Mouse (Mus musculus): Measurements from ENCODE around the gene Arhgap25. TPM values are rescaled to one million over a fixed set of nuclear protein-coding genes. Genes with fewer than 3 reads are reported as not detected.
"Not testable (repeated sequence)": the region's sequence is repeated elsewhere in the genome, so short reads cannot be mapped to it uniquely, and the experiment has no call there.

Arhgap25 gene
- total RNA-seq (2021) = 1 to 10 TPM; 4.4 to 4.6 TPM
- long read RNA-seq, experiment 1, partial matches to known transcripts = 4 of 8 reads
- long read RNA-seq, experiment 1, other reads (novel, unspliced or antisense) = 2 of 8 reads
- long read RNA-seq, experiment 2, transcript Arhgap25-202 (11 exons, 2,493 nt) = major isoform, 7 of 8 reads
- long read RNA-seq, experiment 2, partial matches to known transcripts = 0 of 8 reads
- long read RNA-seq, experiment 2, other reads (novel, unspliced or antisense) = 1 of 8 reads

DNA sequence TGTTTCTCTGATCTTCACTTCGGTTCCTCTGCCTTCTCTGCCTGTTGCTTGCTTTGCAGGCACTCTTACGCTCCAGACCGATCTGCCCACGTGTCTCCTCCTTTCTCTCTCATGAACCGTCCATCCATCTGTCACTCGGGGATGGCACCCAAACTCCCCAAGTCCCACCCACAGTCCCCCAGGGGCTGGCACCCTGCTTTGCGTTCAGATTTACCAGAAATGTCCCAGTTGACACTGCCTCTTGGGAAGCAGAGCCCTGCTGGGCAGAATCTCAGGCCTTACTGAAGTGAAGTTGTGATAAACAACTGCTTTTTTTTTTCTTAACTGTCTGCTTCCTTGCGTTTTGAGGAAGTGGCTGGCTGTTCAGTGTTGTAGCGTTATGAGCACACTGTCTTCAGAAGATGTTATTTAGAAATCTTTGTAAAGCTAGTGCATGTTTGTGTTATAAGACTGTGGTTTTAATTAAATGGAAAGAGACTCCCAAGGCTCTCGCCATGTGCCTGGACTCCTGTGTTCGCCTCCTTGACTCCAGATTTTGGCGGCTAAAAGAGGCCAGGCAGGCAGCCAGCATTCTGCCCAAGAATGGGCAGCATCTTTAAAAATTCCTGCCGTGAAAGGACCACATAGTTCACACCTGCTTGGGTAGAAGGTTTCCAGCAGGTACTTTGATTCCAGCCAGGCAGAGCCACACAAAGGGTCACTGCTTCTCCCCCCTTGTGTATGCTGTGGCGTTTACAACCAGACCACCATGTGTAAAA is at the start of gene Arhgap25:
Gene Arhgap25 (minus strand): TSS at position 307 of the 758 bp plus-strand sequence.
- no peak for DNase-seq (ENCODE audit: low spot score in 2 of 2)

- DNase-seq (ENCODE audit: low spot score in 2 of 2) = peak in 1 of 2 experiments; percentile 65
These were observed 49.4 kb upstream of the Arhgap25 start for GRCm38 (mm10) chr6:87582456-87582855.

- DNase-seq (ENCODE audit: low spot score in 2 of 2) = no peak
These were observed 48.5 kb upstream of the Arhgap25 start for GRCm38 (mm10) chr6:87581581-87581980.

DNA sequence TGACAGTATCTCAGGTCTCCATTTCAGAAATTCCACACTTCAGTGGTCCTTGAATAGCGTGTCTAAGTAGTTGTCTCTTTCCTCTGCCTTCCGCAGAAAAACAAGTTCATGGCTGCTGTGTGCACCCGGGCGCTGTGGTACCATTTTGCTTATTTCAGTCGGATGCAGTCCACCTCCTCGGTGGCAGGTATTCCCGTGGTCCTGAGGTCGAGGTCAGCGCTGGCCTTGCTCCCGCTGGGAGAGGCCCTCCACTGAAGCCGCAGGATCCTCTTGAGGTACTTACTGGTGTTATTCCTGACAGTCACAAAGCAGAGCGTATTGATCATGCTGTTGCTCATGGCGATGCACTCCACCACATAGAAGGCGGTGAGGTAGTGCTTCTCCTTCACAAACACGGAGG is 48.0 kb upstream of the Arhgap25 start:
- DNase-seq (ENCODE audit: low spot score in 2 of 2) = no peak

DNA sequence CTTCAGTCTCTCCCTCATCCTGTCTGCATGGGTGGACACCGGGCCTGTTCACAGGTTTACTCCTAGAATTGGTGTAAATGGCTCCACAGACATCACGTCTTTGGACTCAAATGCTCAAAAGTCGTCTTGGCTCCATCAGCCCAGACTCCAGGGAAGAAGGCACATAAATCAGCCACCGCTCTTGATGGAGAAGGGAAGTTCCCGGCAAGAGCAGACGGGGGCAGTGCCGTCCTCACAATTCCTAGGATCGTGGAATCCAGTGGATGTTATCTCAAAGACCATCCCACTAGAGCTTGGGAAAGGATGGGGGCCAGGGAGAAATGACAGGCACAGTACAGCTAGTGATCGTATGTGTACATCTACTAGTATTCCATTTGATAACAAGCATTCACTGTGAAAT is 45.2 kb upstream of the Arhgap25 start:
- DNase-seq (ENCODE audit: low spot score in 2 of 2) = no peak

GRCm38 (mm10) chr6:87576648-87577330 is 43.7 kb upstream of the Arhgap25 start:
- DNase-seq (ENCODE audit: low spot score in 2 of 2) = no peak

DNA sequence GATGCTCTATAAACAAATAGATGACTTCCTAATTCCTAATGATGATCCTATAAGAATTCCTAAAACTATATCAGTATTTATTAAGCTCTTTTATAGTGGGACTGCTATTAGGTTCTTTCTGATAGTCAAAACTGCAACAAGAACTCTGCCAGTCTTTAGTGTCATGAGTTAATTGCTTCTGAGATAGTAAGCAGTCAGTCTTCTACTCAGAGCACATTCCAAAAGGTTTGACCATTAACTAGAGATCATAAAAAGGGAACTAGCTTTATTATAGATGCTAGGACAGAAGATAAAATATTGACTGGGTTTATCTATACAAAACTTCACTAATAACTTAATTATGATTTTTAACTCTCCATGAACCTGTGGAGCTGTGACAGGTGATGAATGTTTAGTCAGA is 38.8 kb upstream of the Arhgap25 start:
- DNase-seq (ENCODE audit: low spot score in 2 of 2) = not testable (repeated sequence)

DNA sequence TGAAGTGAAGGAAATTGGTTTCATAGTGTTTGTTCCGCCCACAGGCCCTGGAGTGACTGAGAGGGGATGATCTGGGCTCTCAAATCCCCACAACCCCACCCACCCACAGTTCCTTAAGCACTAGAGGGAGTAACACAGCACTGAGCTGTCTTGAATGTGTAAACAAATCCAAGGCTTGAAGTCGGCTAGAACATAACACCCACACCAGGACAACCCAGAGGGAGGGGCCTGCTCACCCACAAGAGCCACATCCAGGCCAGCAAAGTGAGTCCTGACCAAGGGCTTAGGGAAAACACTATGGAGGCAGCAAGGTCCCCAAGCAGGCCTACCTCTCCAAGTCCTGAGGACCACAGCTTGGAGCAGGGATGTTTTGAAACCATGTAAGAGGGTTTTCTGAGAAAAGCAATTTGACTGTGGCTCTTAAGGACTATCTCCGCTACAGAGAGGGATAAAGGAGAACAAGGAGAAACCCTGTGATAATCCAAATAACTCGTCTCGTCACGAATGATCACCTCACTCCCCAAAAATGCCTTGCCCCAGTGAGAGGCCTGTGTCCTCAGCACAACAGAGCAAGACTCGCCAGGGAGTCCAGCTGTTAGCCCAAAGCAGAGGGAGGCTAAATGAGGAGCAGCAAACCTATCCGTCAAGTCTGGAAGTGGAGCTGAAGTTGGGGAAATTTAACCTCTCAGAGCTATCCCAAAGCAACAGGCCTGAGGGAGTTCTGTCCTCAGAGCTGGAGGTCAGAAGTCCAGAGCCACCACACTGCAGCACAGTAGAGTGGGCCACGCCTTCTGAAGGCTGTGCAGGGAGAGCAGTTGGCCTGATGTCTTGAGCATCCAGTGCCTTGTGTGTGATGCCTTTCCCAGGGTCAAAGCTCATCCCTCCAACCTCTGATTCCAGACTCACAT is 34.9 kb upstream of the Arhgap25 start:
- DNase-seq (ENCODE audit: low spot score in 2 of 2) = no peak

DNA sequence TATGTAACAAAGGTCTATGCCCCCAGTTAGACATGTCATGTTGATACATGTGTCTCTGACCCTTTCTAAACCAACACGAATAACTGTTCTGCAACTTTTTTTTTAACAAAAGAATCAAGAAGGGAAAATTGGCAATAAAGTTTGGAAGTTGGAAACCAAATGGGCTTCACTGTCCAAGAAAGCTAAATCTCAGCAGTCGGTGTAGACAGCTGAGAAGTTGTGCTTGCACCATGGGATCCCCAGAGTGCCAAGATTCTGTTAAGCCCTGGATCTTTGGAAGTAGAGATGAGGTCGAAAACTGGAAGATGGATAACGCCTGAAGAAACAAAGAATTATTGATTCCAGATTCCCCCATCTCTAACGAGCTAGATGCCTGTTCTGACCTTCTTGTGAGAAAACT is 32.1 kb upstream of the Arhgap25 start:
- peak in 1 of 2 experiments; percentile 44 for DNase-seq (ENCODE audit: low spot score in 2 of 2)

DNA sequence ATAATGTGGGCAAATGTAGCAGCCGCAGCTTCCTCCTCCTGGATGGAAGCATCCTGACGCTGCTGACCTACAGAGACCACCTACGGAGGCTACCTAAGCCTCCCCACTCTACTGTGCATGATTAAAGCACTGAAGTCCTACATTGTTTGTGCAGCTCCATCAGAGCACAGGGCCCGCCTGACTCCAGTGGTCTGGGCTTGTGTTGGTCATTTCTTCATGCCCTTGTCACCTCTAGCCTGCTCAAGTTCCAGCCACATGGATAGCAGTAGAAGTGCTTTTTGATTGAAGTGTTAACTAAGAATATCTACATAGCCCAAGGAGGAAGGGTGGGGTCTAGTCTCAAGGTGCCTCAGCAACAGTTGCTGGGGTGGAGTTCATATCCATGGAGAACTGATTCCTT is 31.3 kb upstream of the Arhgap25 start:
- DNase-seq (ENCODE audit: low spot score in 2 of 2) = no peak

DNA sequence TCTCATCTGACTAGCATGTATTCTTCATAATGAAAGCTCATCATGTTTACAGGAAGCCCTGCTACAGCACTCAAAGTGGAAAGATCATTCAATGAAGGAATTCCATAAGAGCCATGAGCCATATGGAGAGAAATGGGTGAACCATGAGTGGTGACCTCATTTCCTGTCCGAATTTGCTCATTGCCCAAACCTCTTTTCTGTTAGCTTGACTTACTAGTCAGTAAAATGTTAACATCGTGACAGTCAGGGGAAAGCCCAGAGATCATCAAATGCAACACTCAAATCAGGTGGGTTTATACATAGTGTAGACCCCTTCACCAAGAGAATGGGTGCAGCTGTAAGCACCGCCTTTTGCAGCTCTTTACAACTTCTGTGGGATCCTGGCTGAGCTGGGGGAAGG is 20.7 kb upstream of the Arhgap25 start:
- no peak for DNase-seq (ENCODE audit: low spot score in 2 of 2)

DNA sequence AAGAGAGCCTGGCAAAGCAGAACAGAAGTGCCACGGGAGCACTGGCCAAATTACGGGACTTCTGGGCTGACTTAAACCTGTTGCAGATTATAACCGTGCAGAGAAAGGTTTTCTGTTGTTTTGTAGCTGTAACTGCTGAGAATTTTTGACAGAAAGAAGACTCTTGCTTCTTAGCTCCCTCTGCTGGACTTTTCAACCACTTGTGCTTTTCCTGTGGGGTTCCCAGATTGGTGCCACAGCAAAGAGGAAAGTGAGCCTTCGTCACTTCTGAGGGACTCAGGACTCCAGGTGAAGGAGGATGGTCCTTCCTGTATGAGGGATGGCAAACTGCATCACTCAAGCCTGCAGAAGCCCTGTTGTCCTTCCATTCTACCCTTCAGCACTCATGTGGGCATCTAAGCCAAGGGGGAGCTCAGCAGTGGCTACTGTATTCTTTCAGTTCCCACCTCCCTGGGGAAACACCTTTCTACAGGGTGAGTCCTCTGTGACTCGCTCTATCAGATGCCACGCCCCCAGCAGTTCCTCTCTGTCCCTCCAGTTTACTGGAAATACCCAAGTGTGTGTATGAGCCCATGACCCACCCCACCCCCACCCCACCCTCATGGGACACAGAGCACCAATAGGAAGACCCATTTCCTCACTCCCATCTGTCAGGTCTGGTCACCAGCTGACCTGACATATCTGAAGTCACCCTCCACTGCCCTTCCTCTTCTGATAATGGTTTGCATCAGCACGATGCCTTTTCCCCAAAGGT is 19.2 kb upstream of the Arhgap25 start:
- no peak for DNase-seq (ENCODE audit: low spot score in 2 of 2)

DNA sequence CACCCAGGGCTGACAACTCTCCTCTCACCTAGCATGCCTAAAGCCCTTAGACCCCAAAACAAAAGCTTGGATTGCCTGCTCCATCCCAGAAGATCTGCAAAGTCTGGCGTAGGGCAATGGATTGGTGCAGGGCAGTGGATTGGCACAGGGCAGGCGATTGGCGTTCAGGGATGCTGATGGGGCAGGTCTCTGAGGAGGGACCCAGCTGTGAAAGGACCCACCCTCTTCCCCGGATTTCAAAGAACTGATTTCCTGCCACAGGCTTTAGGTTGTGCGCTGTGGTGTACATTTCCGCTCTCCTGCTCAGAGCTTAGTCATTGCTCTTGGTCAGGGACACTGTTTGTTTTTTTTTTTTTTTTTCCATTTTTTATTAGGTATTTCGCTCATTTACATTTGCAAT is 14.8 kb upstream of the Arhgap25 start:
- no peak for DNase-seq (ENCODE audit: low spot score in 2 of 2)

- DNase-seq (ENCODE audit: low spot score in 2 of 2) = no peak
These were observed 14.4 kb upstream of the Arhgap25 start for GRCm38 (mm10) chr6:87547431-87547830.

DNA sequence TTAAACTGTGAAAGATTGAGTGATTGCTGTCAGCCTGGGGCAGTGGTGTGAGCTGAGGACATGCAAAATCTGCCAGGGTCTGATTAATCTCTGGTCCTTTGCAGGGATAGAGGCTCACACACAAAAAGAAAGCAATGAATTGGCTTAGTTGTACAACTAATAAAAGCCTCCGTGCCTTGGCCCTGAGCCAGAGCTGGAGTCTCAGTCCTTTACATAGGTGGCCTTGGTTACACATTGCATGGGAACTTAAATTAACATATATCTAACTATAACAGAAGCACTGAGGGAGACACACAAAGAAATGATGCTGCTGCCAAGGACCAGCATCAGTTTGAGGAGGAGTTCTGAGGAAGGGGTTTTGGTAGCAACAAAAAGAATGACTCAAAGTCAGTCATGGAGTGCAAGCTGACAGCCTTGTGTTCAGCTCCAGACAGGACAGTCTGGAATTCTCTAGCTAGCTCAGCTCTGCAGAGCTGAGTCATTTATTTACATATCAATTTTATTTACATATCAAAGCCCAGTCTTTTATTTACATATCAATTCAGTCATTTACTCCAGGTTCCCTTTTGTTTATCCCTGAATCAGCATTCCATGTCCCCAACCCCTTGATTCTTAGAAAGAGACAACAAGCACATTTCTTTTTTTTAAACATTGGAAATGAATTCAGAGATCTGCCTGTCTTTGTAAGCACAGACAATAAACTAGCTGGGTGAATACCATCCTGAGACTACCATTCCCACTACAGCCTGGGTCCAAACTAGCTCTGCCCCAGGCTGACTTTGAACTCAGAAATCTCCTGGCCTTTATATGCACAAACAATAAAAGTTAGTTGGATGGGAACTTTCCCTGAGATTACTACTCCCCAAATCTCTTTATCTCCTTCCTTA is 12.5 kb upstream of the Arhgap25 start:
- DNase-seq (ENCODE audit: low spot score in 2 of 2) = no peak

DNA sequence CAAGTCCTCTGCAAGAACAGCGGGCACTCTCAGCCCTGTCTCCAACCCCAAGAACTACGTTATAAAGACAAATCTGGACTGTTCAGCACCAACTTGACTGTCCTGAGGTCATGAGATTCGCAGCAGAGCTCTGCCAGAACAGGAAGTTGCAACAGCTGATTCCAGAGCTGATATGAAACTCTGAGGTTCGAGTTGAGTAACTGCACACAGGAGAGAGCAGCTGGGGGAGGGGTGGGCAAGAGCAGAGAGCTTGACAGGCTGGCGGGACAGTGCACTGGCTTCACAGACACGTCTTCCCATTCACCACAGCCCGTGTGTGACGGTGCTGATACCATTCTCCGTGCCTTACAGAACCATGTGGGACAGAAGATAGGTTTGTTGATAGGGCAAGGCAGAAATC is 9.0 kb upstream of the Arhgap25 start:
- DNase-seq (ENCODE audit: low spot score in 2 of 2) = no peak

- DNase-seq (ENCODE audit: low spot score in 2 of 2) = no peak
These were observed 8.1 kb upstream of the Arhgap25 start for GRCm38 (mm10) chr6:87541171-87541571.

GRCm38 (mm10) chr6:87538376-87539270 is 5.6 kb upstream of the Arhgap25 start:
- DNase-seq (ENCODE audit: low spot score in 2 of 2) = no peak
